Mouse (Mus musculus): ENCODE measurements at regions not wholly inside any gene's neighbourhood (a gene's known extent, or its start where the extent isn't known, plus 50 kb on each side); places are given as distances from the start of the nearest gene placed in this dataset.

DNA sequence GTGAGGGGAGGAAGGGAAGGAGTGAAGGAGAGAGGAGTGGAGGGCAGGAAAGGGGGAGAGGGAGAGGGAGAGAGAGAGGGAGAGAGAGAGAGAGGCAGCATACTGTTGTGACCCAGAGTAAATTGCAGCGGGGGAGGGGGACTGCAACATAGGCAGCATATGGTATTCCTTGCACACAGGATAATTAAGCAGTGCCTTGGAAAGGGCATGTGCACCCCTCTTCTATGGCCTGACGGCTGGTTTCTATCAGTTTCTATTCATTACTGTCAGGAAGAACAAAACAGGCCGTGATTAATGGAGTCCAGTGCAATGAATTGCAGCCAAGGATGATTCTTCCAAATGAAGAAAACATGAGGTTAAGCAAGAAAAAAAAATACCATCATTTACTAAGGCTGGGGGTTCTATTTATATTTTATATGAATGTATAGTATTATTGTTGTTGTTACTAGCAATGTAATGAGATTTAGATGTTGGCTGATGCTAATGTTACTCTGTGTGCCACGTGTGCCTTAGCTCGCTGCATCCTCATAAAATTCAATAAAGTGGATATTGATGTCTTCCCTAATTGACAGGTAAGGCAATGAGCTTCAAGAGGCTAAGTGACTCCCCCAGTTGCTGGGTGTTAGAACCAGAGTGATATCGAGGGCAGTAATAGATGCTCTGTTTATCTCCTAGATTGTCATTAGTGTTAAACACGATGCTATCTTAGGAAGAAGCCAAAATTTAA lies 181.3 kb downstream of the Gm19935 start:
- no peak for DNase-seq (ENCODE audit: low spot score)

GRCm38 (mm10) chr8:90630796-90631195 lies 186.4 kb downstream of the Gm19935 start:
- DNase-seq (ENCODE audit: low spot score), result no peak

- DNase-seq (ENCODE audit: low spot score), result no peak
Observed at GRCm38 (mm10) chr8:90608410-90608809, 208.8 kb downstream of the Gm19935 start.

- DNase-seq (ENCODE audit: low spot score), result no peak
Observed at GRCm38 (mm10) chr8:90600946-90601695, 216.1 kb downstream of the Gm19935 start.

DNA sequence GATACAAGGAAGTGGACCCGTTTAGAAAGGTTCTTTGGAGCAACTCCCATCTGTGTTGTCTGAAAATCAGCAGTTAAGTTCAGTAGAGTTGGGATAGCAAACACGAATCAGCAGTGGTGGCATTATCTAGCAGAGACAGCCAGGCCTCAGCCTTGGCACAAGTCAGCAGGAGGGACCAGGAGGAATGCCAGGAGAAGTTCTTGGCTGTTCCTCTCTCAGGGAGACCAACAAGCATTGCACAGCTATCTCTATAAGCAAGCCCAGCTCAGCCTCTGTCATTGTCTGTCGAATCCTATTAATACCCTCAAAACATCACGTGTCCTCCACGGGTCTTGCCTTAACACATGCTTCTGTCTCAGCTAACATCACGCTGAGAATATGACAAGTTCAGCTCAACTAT lies 219.8 kb downstream of the Gm19935 start:
- peak; percentile 11 for DNase-seq (ENCODE audit: low spot score)

GRCm38 (mm10) chr8:90579426-90579825 lies 231.3 kb upstream of the Tox3 start:
- DNase-seq (ENCODE audit: low spot score), result no peak

- DNase-seq (ENCODE audit: low spot score), result no peak
Observed at GRCm38 (mm10) chr8:90576976-90577375, 228.8 kb upstream of the Tox3 start.

DNA sequence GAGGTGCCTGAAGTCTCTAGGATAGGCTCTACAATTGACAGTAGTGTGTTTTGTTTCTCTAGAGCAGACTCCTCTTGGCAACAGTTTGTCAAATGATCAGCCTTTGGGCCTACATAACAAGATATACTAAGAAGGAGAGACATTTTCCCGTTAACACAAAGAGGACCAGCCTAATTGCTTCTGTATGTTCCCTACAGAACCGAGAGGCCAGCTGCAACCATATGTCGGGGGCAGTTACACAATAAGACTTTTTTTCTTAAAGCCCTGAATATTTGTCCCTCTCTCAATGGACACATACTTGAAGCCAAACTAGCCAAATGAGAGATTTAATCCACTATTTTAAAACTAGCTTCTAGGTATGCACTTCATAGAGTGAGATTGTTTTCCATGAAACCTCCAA lies 226.5 kb upstream of the Tox3 start:
- DNase-seq (ENCODE audit: low spot score), result no peak

DNA sequence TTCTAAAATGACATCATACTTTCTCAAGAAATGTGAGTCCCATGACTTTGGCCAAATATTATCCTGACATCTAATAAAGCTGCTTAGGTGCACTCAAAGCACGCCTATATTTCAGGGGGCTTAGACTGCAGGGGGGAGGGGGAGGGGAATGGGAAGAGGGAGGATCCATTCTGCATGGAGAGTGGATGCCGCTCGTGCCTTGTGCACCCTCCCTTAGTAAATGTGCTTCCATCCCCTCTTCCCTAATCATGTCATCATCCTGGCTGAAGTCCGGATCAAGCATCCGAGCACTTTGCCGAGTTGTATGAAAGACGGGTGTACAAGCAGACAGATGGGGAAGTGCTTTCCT lies 207.9 kb upstream of the Tox3 start:
- no peak for DNase-seq (ENCODE audit: low spot score)

- no peak for DNase-seq (ENCODE audit: low spot score)
Observed at GRCm38 (mm10) chr8:90555415-90556078, 207.4 kb upstream of the Tox3 start.

GRCm38 (mm10) chr8:90547276-90547675 lies 199.1 kb upstream of the Tox3 start:
- no peak for DNase-seq (ENCODE audit: low spot score)

DNA sequence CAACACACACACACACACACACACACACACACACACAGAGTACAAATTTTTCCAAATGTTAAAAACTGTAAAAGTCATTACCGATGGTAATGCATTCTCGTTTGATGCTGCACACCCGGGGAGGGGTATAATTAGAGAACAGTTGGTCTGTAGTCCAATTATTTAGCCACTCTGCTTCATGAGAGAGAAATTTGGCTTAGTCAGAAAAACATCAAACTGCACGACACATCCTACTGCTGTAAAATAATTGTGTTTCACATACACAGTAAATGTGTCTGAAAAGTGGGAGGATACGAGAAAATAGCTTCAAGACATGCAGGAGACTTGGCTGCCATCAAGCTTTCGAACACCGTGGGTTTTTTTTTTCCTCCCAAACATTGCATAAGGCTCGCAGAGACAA lies 194.5 kb upstream of the Tox3 start:
- peak; percentile 6 for DNase-seq (ENCODE audit: low spot score)

DNA sequence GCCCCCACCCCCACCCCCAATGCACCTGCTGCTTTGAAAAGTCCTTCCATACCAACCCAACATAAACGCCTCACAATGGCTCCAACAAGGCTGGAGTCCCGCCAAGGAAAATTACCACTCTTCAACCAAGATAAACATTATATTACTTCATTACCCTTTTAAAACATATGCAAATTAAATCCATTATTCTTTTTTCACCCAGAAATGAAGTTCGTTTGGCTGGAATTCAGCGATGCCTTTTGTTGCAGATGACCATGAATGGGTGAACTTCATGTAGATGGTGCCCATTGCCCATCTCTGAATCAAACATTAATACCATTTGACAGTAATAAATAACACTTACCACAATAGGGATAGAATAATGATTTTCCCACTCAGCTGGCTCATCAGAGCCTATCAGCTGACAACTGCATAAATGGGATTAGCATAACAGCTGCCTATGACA lies 188.1 kb upstream of the Tox3 start:
- no peak for DNase-seq (ENCODE audit: low spot score)

DNA sequence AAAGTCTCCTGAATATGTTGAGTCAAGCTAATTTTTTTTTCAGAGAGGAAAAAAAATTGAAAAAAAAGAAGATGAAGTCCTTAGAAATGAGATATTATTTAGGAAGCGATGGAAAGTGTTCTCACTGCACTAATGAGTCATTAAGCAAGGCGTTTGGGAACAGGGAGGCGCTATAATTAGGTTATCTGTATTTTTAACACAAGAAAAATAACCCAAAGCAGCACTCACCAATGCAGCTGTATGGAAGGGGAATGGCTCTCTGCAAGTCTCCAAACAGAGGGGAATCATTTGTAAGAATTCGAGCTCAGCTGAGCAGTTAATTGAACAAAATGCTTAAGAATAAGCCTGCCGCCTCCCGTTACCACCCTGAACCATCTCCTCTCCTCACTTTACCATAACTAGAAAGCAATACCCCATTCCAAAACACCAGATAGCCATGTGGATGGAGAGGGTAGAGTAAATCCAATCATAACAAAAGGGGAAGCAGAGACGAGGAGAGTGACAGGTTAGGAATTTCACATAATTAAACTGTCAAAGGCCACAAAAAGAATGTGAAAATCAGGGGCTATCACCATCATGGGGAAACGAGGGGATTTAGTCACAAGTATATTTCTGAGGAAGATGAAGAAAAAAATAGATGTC lies 187.5 kb upstream of the Tox3 start:
- DNase-seq (ENCODE audit: low spot score), result no peak

- DNase-seq (ENCODE audit: low spot score), result no peak
Observed at GRCm38 (mm10) chr8:90521393-90521792, 173.2 kb upstream of the Tox3 start.

- no peak for DNase-seq (ENCODE audit: low spot score)
Observed at GRCm38 (mm10) chr8:90520186-90520585, 172.0 kb upstream of the Tox3 start.

- no peak for DNase-seq (ENCODE audit: low spot score)
Observed at GRCm38 (mm10) chr8:90519567-90519966, 171.4 kb upstream of the Tox3 start.

GRCm38 (mm10) chr8:90514191-90514590 lies 166.0 kb upstream of the Tox3 start:
- no peak for DNase-seq (ENCODE audit: low spot score)

- no peak for DNase-seq (ENCODE audit: low spot score)
Observed at GRCm38 (mm10) chr8:90513601-90514000, 165.5 kb upstream of the Tox3 start.

DNA sequence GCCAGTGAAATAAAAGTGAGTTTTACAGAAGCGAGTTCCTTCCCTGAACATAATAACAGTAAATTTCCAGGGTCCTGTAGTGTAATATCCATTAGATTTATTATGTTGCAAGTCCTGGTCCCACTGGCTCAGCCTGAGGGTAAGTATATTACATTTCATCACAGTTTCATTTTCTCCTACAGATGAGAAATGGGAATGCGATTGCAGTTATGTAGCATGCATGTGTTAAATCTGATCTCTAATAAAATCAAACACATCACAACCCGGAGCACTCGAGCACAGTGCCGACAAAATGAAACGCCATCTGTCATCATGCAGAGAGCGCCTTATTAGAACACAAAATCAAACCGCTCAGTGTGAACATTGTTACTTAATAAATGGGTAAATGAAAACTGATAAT lies 165.0 kb upstream of the Tox3 start:
- DNase-seq (ENCODE audit: low spot score), result peak; percentile 58

GRCm38 (mm10) chr8:90512594-90512993 lies 164.5 kb upstream of the Tox3 start:
- no peak for DNase-seq (ENCODE audit: low spot score)

GRCm38 (mm10) chr8:90504521-90504920 lies 156.4 kb upstream of the Tox3 start:
- DNase-seq (ENCODE audit: low spot score), result no peak

GRCm38 (mm10) chr8:90503306-90503705 lies 155.2 kb upstream of the Tox3 start:
- DNase-seq (ENCODE audit: low spot score), result no peak

All from layer of hippocampus, adult 11-12 months (tissue).